Mouse (Mus musculus) frontal cortex, postnatal 14 days (tissue): ENCODE measurements around the gene Actr3.

ENCODE experiments used
- DNase-seq, 2 experiments: peaks; one replicate each; pipeline ENCODE4 v3.0.0; 2022; ENCODE audit warnings: low spot score in 2 of 2

The Actr3 gene

GRCm38 (mm10) chr1:125435369-125436135 is at the start of gene Actr3:
Actr3 (minus strand) TSS chr1:125435727.
- peak; percentile 99 for DNase-seq

DNA sequence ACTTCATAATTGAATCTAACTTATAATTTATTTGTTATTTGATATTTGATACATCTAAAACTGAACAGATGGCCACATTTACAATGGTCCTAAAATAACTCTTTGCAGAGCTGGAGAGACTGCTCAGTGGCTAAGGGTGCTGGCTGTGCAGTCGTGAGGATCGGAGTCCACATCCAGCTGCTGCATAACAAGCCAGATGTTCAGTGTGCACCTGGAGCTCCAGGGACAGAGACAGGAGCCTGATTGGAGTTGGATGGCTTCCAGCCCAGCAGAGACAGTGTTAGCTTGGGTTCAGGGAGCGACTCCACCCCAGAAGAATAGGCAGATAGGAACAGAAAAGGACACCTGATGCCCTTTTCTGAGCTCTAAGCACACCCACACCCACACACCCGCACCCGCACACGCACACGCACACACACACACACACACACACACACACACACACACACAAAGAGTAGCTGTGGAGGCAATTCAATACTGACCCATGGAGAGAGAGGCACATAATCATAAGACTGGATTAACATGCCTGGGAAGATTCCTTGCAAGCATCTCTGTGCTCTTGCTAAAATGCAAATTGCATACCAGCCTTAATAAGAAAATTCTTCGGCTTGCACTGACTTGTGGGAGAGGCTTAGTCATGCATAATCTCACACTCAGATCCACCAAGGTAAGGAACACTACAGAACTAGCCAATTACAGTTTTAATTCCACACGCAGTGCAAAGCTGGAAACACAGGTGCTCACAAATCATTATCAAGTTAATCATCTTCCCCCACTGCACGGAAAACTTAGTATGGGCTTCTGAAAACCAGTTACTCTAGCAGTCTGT is 47.1 kb upstream of the Actr3 start:
- DNase-seq: peak in 1 of 2 experiments; percentile 8

DNA sequence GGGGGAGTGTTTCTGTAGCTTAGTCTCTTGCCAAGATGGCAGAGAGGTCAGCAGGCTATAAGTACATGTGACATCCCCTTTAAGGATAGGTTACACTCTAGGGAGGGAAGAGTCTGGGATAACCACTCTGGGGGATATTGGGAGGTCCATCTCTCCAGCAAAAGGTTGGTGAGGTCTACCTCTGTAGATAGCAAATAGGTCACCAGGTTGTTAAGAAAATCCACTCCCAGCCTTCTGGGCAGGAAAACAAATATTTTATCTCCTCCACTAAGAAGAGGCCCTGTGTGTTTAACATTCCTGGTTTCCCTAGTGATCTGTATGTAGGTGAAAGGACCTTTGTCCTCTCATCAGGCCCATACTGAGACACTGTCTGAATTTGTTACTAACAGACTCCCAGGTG is 46.3 kb upstream of the Actr3 start:
- no peak for DNase-seq

DNA sequence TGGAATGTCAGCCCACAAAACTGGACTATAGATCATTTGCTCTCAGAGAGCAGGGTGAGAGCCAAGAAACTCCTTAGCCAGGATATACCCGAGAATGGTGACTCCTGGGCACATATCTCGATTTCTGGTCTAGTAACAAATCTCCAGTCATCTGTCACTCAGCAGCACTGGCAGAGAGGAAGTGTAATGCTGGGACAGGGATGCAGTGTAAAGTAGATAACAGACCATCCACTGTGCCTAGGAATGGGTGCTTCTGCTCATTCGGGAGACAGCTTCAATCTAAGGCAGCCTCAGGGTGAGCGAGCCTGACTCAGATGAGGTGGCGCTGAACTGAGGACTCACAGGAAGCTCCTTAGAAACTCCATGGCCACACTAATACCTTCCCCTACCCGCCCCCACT is 43.1 kb upstream of the Actr3 start:
- no peak for DNase-seq

GRCm38 (mm10) chr1:125475961-125476682 is 40.6 kb upstream of the Actr3 start:
- no peak for DNase-seq

GRCm38 (mm10) chr1:125473866-125474265 is 38.3 kb upstream of the Actr3 start:
- no peak for DNase-seq

DNA sequence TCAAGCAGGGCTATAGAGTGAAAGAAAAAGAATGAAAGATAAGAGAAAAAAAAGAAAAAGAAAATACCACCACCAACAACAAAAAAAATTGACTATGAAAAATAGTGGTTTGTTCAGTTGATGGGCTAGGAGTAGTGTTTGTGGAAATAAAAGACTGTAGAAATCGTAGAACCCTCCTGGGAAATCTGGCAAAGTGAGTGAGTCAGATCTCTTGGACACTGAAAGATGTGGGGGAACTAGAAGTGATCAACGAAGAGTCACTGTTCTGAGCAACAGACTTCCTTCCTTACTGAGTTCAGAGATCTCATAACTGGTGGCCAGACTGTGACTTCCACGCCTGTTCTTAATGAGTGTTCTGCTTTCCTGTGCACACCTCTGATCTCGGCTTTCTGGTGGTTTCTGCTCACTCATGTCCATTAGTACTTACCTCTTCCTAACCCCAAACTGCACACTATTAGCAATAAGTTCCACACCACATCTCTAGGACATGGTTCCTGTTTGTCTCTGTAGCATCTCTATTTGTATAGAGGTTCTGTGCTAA is 37.7 kb upstream of the Actr3 start:
- no peak for DNase-seq

DNA sequence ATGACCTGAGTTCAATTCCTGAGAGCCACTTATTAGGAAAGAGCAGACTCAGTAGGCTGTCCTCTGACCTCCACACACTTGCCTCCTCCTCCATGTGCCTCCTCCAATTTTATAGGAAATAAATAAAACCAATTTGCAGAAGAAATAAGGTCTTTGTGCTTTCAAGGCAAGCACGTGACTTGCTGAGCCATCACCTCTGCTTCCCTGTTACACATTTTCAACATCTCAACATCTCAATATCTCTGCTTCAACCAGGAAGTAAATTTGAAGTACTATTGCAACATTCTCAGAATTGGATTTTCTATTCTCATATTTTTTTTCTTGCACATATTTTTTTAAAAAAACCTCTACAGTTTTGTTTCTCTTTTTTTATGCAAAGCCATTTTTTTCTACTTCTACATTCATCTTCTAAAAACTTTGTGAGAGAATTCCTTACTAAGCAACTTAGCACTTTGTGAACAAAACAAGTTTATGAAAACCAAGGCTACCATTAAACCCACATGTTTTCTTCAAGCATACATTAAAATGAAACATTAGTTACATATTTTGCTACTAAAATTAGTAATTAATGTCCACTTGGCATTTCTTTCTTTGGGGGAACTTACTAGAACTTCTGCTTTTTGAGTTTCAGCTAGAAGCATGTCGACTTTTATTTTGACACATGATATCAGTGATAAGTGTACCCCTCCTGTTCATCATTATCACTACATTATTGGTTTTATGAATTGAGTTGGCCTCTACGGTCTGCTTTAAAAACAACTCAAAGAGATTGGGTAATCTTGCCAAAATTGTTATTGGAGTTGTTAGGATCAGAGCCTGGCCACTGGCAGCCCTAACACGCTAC is 35.5 kb upstream of the Actr3 start:
- DNase-seq: no peak

DNA sequence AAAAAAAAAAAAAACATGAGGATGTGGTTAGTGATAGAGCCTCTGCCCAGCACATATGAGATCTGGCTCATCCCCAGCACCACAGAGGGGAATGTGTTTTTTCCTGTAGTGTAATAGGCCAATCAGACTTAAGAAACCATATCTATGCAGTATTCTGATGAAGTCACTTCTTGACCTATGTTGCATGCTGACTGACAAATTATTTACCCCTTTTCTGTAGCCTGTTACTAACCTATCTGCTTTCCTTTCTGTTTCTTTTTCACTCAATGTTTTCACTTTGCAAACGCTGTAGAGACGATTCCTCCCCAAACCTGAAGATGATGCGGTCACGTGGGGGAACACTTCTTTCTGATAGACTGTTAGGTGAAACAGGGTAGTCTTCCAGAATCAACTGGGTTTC is 32.4 kb upstream of the Actr3 start:
- no peak for DNase-seq

GRCm38 (mm10) chr1:125466621-125467257 is 31.2 kb upstream of the Actr3 start:
- no peak for DNase-seq

GRCm38 (mm10) chr1:125464011-125464410 is 28.5 kb upstream of the Actr3 start:
- no peak for DNase-seq

DNA sequence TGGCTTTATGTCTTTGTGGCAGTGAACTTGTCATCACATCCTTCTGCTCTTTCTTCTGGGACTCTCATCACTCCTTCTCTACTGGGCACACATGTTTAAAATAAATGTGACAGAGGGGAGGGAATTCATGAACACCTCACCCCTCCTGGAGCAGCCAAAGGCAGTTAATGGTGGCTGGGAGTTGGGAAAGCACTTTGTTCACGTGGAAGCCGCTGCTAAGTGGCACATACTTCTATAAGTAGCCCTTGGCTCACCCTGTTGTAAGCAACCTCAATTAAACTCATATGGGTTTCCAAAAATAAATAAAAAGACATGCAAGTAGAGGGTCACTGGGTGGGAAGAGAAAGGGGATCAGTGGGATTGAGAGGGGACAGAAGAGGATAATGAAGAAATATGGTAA is 27.8 kb upstream of the Actr3 start:
- DNase-seq: no peak

DNA sequence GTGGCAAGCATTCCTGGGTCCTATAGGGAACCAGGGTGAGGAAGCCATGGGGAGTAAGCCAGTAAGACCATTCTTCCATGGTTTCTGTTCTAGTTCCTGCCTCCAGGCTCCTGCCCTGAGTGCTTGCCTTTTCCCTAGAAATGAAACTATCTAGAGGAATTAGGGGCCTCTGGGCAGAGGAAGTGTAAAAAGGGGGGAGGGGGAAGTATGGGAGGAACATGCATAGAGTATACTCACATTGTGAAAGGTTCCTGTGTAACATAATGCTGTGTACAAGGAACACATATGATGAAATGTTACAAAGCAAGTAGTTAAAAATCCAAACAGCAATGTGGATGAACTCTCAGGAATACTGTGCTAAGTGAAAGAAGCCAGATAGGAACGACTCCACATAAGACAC is 27.4 kb upstream of the Actr3 start:
- DNase-seq: no peak

GRCm38 (mm10) chr1:125458531-125458930 is 23.0 kb upstream of the Actr3 start:
- no peak for DNase-seq

GRCm38 (mm10) chr1:125455128-125455527 is 19.6 kb upstream of the Actr3 start:
- DNase-seq: no peak

DNA sequence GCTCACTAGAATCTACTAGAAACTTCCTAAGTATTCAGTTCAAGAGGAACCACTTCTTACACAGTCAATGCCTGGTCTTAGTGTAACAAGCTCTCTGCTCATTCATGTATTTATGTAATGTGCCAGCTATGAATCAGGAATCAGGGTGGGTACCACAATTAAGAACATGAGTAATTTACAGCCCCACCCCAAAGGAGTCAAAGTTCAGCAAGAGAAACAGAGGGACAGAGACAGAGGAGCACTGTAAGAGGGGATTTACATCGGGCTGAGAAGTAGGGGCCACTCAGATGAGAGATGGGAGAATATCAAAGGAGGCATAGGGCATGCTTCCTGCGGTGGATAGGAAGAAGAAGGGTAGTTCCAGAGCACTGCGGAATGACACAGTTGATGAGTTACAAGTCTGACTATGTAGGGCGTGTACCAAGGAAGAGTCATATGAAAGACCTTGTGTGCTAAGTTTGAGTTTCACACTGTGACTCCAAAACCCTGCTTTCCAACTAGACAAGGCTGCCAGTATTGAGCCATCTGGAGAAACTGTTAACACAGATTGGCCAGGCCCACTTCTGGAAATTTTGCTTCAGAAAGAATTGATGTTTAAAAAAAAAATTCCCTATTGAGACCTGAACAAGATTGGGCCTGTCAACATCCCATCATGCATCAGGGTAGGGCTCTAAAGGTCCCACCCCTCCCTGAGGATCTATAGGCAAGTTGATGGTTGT is 14.9 kb upstream of the Actr3 start:
- DNase-seq: no peak

DNA sequence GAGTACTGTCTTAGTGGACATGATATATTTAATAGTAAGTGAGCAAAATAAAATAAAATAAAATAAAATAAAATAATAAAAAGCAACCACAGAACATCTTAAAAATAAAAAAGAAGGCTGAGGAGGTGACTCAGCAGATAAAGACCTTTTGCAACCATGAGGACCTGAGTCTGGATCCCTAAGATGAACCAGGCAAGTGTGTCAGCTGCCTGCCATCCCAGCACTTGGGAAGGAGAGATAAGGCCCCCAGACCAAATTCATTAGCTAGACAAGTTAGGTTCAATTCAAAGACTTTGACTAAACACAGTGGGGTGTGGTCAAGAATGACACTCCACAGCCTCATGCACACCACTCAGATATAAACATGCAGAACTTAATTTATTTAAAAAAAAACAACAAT is 12.4 kb upstream of the Actr3 start:
- DNase-seq: no peak

DNA sequence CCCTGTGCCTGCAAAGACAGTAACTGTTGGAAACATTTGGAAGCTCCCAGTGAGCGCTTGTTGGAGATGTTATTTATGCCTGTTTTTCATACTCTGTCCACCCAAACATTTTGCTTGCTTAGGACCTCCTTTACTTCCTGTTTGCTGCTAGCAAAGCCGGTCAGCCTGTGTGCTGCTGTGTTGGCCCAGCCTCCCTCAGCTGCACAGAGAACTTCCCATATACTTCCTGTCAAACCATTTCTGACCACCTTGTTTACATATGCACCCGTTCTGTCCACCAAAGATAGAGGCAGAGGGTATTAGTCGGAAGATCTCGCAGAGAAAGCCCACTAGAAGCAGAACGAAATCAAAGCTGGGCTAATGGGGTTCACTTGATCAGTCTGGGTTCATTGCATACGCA is 6.2 kb upstream of the Actr3 start:
- no peak for DNase-seq

DNA sequence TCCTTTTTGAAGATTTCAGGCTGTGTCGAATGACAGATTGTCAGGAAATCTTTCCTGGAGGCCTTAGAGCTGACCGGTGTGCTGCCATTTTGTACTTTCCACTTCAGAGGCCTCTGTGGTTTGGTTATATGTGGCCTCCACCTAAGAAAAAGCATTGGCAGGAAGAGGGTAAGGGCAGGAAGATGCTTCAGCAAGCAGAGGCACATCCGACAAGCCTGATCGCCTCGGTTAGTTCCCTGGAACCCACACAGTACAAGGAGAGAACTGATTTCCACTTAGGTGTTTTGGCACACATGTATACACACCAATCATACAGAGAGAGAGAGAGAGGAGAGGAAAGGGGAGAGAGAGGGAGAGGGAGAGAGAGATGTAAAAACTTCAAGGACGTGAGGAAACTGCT is 5.7 kb upstream of the Actr3 start:
- no peak for DNase-seq

GRCm38 (mm10) chr1:125439556-125439955 is 4.0 kb upstream of the Actr3 start:
- DNase-seq: no peak
